Mouse (Mus musculus) myocyte (in vitro differentiated cells): ENCODE data around the gene Cd163.

Experiments
- CEBPB ChIP-seq: IDR thresholded peaks from 2 replicates; pipeline ENCODE4 v1.6.1; 2011; ENCODE audit warnings: mild to moderate bottlenecking, moderate library complexity; ENCODE audit not compliant: poor library complexity, insufficient read depth, severe bottlenecking
- MYOG ChIP-seq, 3 experiments: IDR thresholded peaks; one replicate each; pipeline ENCODE4 v1.6.1; 2011; ENCODE audit warnings: control low read depth in 2 of 3, low read depth in 2 of 3, mild to moderate bottlenecking in 2 of 3; ENCODE audit not compliant: insufficient read length in 2 of 3, control insufficient read depth in 1 of 3, insufficient read depth in 1 of 3
- POLR2A ChIP-seq: IDR thresholded peaks from one replicate; pipeline ENCODE4 v1.6.1; 2011; ENCODE audit warnings: low read depth, mild to moderate bottlenecking, control low read depth, moderate library complexity; ENCODE audit not compliant: insufficient read length
- POLR2AphosphoS2 ChIP-seq: IDR thresholded peaks from one replicate; pipeline ENCODE4 v1.6.1; 2011; ENCODE audit warnings: low read depth, control low read depth; ENCODE audit not compliant: insufficient read length
- SRF ChIP-seq: IDR thresholded peaks from one replicate; pipeline ENCODE4 v1.6.1; 2011; ENCODE audit warnings: low read depth; ENCODE audit not compliant: control insufficient read depth, insufficient read length

- no peak for TF ChIP-seq MYOG (IDR thresholded peaks at IDR 0.05; ENCODE audit: control insufficient read depth in 1 of 3, insufficient read depth in 1 of 3, insufficient read length in 2 of 3, low read depth in 2 of 3)
- TF ChIP-seq POLR2A: no peak
- no peak for TF ChIP-seq POLR2AphosphoS2
- TF ChIP-seq SRF: no peak
- TF ChIP-seq CEBPB: no peak
Measured at GRCm38 (mm10) chr6:124376311-124376710, 71.9 kb downstream of the Cd163 start.
